Mouse (Mus musculus) CD8-positive naive resting alpha-beta T cell, adult 57 days (primary cell): ENCODE data around the gene Pde4dip. TPM values are rescaled to one million over a fixed set of nuclear protein-coding genes. Genes with fewer than 3 reads are reported as not detected.

Experiments used
- total RNA-seq: library from RNA; stranded (reverse); gene quantifications from one replicate; pipeline ENCODE4 v1.2.4, GENCODE M21; 2023

Gene Pde4dip
- total RNA-seq: 26.1 TPM

GRCm38 (mm10) chr3:97888168-97888901 is at the start of gene Pde4dip:
TSS of gene Pde4dip (minus strand) at chr3:97888707.

GRCm38 (mm10) chr3:97900516-97901490 is 12.3 kb upstream of the Pde4dip start, which contains the start of gene Sec22b:
TSS of gene Sec22b (plus strand) at chr3:97901190.

GRCm38 (mm10) chr3:97674644-97675110 is 213.8 kb downstream of the Pde4dip start, which contains the start of gene Gm17651:
TSS of gene Gm17651 (minus strand) at chr3:97674694.

GRCm38 (mm10) chr3:97657655-97658411 is 230.7 kb downstream of the Pde4dip start, which contains the start of gene Prkab2:
TSS of gene Prkab2 (plus strand) at chr3:97658193.

Other genes starting within 250 kb of the Pde4dip start
- gene Prkab2, start 230.5 kb downstream of the Pde4dip start, total RNA-seq: 4.7 TPM
- gene Gm17651, start 214.0 kb downstream of the Pde4dip start, total RNA-seq: not detected
- 62.2 TPM for gene Sec22b, start 12.5 kb upstream of the Pde4dip start, total RNA-seq
- 73.7 TPM for gene Notch2, start 124.8 kb upstream of the Pde4dip start, total RNA-seq